Mouse (Mus musculus) hindbrain, embryonic 15.5 days (tissue): ENCODE measurements around the gene Clec4n. TPM values are rescaled to one million over a fixed set of nuclear protein-coding genes. Genes with fewer than 3 reads are reported as not detected.
"Not testable (repeated sequence)": the region's sequence is repeated elsewhere in the genome, so short reads cannot be mapped to it uniquely, and the experiment has no call there.

Experiments
- ATAC-seq: fragments of 200-750 bp; cut with Nextera tagmentation; 2 replicates; pipeline ENCODE4 v1.8.0; 2017; ENCODE audit warnings: low read depth, moderate number of reproducible peaks, moderate TSS enrichment; ENCODE audit not compliant: low FRiP score
- H3K27ac ChIP-seq: fragments of 300-500 bp; sonication (generic); replicated peaks from 2 replicates; pipeline ENCODE4 v1.5.1; 2015; ENCODE audit warnings: mild to moderate bottlenecking, inconsistent platforms
- H3K27me3 ChIP-seq: fragments of 300-500 bp; sonication (generic); 2 replicates; pipeline ENCODE4 v1.6.1; 2015; ENCODE audit warnings: control low read depth, inconsistent platforms
- H3K36me3 ChIP-seq: fragments of 300-500 bp; sonication (generic); 2 replicates; pipeline ENCODE4 v1.6.1; 2015; ENCODE audit warnings: control low read depth, inconsistent platforms
- H3K4me1 ChIP-seq: fragments of 300-500 bp; sonication (generic); replicated peaks from 2 replicates; pipeline ENCODE4 v1.6.1; 2015; ENCODE audit warnings: control low read depth, inconsistent platforms
- H3K4me2 ChIP-seq: fragments of 300-500 bp; sonication (generic); 2 replicates; pipeline ENCODE4 v1.6.1; 2015; ENCODE audit warnings: moderate library complexity, mild to moderate bottlenecking, inconsistent platforms
- H3K4me3 ChIP-seq: fragments of 300-500 bp; sonication (generic); 2 replicates; pipeline ENCODE4 v1.5.1; 2015; ENCODE audit warnings: mild to moderate bottlenecking, inconsistent platforms
- H3K9ac ChIP-seq: fragments of 300-500 bp; sonication (generic); 2 replicates; pipeline ENCODE4 v1.6.1; 2015; ENCODE audit warnings: inconsistent platforms
- H3K9me3 ChIP-seq: fragments of 300-500 bp; sonication (generic); 2 replicates; pipeline ENCODE4 v1.6.1; 2016; ENCODE audit warnings: control low read depth, inconsistent platforms
- WGBS: fragments of 180-500 bp; shearing (Covaris S2); methylation state at CpG from one replicate; pipeline ENCODE4 v1.1.7; 2015; 5-methylcytosine and 5-hydroxymethylcytosine counted together
- polyA plus RNA-seq: library from polyadenylated mRNA; unstranded; fragments of >200 nt; fragmentation: Nextera tagmentation; extraction: Ambion mirVana; gene quantifications from 2 replicates; pipeline ENCODE4 v1.2.1, GENCODE M21; 2015

Clec4n gene
- polyA plus RNA-seq, 1 experiment from 2014 or later = 1.2 TPM

DNA sequence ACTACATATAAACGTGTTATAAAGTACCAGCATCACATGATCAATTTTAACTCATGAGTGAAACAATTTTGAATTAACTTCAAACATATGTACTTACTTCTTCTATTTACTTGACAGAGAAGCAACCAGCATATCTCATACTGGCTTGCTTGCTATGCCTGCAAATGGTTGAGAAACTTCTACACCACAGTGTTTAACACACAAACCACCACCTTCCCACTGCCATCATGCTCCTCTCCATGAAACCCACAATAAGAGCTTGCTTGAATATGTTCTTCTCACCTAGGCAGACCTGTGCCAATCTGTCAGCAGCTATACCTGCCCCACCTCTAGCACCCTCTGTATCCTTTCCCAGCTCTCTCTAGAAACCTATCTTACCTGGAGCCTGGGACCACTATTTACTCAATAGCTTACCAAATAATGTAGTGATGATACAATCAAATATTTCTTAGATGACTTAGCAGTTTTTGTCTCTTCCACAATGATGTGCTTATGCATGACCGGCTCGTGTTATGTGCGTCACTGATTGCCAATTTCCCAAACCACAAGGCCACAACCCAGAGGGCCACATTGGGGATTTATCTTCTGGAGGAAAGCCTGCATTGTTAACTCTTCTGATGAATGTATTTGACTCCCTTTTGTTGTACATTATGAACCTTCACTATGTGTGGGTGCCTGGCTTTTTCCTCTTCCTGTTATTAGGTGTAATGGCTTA is 30.4 kb downstream of the Clec4n start:
- H3K4me2 ChIP-seq = no peak overlapping the region
- H3K27ac ChIP-seq = no peak overlapping the region
- no peaks in the 10 kb centered on the region for H3K4me1 ChIP-seq
- H3K4me3 ChIP-seq = no peak overlapping the region
- no peak overlapping the region for H3K9ac ChIP-seq
- no peaks in the 10 kb centered on the region for H3K9me3 ChIP-seq
- 91% methylated on average over 4 of the region's 4 CpGs for WGBS
- H3K36me3 ChIP-seq = no peaks in the 10 kb centered on the region
- no peak for ATAC-seq
- H3K27me3 ChIP-seq = no peaks in the 10 kb centered on the region

DNA sequence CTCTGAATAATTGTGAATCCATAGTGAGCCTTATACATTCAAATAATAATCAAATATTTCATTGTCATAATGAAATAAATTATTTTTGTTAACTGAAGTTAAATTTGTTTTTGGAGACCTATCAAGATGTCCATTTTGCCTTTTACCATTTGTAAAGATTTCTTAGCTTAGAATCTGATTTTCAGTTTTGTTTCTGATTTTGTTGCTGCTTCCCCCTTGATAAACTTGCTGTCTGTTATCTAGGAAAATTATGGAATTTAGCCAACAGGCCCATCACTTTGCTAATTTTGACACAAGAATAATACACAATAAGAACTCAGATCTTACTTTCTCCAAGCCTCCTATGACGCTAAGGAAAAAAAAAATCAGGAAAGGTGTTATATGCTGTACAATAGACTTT is 31.2 kb downstream of the Clec4n start:
- 98% methylated on average over 1 of the region's 1 CpGs for WGBS
- Histone ChIP-seq H3K9ac (no peak overlapping the region), H3K4me2 (no peak overlapping the region), H3K27me3 (no peaks in the 10 kb centered on the region), H3K4me3 (no peak overlapping the region), H3K4me1 (no peaks in the 10 kb centered on the region), H3K27ac (no peak overlapping the region), H3K36me3 (no peaks in the 10 kb centered on the region), H3K9me3 (no peaks in the 10 kb centered on the region)
- ATAC-seq = no peak

DNA sequence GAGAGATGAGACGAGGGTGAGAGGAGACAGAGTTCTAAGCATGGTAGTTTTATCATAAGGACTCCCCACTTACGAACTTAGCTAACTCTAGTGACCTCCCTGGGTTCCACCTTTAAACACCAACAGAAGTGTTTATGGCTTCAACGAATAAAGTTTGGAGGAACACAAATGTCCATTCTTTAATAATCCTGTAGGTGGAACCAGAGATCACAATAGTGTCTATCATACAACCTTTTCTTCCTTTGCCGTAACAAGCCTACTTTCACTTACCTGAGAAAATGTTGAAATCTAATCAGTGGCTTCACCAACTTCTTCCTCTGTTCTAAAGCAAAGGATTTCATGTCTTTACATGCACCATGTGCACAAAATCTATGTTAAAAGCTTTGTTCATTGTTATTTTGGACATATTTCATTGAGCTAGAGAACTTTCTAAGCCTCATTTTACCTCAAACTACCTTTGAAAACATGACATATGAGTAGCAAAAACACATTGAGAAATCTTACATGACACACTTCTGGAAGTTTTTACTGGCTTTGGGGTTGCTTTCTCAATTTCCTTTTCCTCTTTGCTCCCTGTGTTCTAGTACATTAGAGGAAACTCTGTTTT is 32.0 kb downstream of the Clec4n start, which contains the start of gene Clec4d:
TSS of gene Clec4d (plus strand) at position 557 of the 607 bp plus-strand sequence.
- no peak for ATAC-seq
- Histone ChIP-seq H3K4me1 (no peaks in the 10 kb centered on the region), H3K27me3 (no peaks in the 10 kb centered on the region), H3K36me3 (no peaks in the 10 kb centered on the region), H3K4me2 (no peak within 1 kb of the TSS), H3K9me3 (no peaks in the 10 kb centered on the region), H3K4me3 (no peak within 1 kb of the TSS), H3K27ac (no peak within 1 kb of the TSS), H3K9ac (no peak within 1 kb of the TSS)
- 85% methylated on average over 4 of the region's 4 CpGs for WGBS

DNA sequence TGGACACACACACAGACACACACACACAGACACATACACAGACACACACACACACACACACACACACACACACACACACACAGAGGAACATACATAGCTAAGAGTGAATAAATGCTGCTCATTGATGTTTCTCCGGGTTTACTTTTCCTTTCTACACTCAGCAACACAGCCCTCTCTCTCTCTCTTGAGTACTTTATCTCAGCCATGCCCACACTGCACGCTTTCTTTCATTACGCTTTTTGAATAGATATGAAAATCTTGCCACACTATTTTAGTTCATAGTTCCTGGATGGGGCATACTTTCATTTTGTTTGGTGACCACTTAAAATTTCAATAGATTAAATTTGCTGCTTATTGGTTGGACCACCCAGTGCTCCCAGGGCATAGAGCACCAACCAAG is 34.6 kb downstream of the Clec4n start:
- WGBS = 92% methylated on average over 3 of the region's 3 CpGs
- H3K4me1 ChIP-seq = no peaks in the 10 kb centered on the region

DNA sequence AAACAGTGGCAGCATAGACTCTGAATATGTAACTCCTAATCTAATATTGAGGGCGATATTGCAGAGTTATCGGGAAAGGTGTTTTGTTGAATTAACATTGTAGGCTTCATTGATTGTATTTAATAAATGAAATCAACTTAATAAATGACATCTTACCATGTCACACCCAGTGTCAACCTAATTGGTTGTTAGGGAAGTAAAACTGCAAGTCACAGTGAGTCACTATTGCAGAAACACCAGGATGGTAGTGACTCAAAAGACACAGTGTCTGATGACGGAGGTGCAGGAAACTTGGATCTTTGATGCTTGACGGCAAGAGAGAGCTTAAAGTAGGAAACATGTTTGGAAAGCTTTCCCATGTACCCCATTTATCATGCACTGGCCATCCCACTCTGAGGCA is 36.2 kb downstream of the Clec4n start:
- Histone ChIP-seq H3K27me3 (no peaks in the 10 kb centered on the region), H3K4me2 (no peak overlapping the region), H3K9me3 (no peaks in the 10 kb centered on the region), H3K9ac (no peak overlapping the region), H3K36me3 (no peaks in the 10 kb centered on the region), H3K4me1 (no peaks in the 10 kb centered on the region), H3K27ac (no peak overlapping the region), H3K4me3 (no peak overlapping the region)
- no peak for ATAC-seq
- WGBS = 90% methylated on average over 4 of the region's 4 CpGs

More for the DNA sequence above, 34.6 kb downstream of the Clec4n start:
- no peaks in the 10 kb centered on the region for H3K9me3 ChIP-seq
- H3K27me3 ChIP-seq = no peaks in the 10 kb centered on the region
- no peak overlapping the region for H3K4me2 ChIP-seq
- no peak overlapping the region for H3K9ac ChIP-seq
- H3K27ac ChIP-seq = no peak overlapping the region
- H3K4me3 ChIP-seq = no peak overlapping the region
- H3K36me3 ChIP-seq = no peaks in the 10 kb centered on the region
- ATAC-seq = no peak

DNA sequence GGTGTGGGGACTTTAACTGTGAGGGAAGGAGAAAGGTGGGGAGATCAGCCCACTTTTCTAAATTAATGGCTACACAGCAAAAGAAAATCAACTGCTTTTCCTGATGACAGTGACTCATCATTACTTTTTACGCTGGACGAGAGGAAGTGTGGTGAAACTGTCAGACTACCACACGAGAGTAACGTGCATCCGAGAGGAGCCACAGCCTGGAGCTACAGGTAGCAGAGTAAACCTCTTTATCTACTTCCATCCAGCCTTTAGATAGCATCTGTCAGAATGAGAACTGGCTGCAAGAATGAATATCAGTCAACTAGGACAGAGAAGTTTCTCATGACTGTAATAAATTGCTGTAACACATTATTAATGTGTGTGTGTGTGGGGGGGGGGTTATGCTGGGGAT is 37.3 kb downstream of the Clec4n start:
- no peak overlapping the region for H3K4me2 ChIP-seq
- no peak overlapping the region for H3K9ac ChIP-seq
- H3K9me3 ChIP-seq = no peaks in the 10 kb centered on the region
- no peaks in the 10 kb centered on the region for H3K36me3 ChIP-seq
- no peak overlapping the region for H3K27ac ChIP-seq
- H3K27me3 ChIP-seq = no peaks in the 10 kb centered on the region
- H3K4me3 ChIP-seq = no peak overlapping the region
- ATAC-seq = no peak
- 92% methylated on average over 5 of the region's 5 CpGs for WGBS
- H3K4me1 ChIP-seq = no peaks in the 10 kb centered on the region

DNA sequence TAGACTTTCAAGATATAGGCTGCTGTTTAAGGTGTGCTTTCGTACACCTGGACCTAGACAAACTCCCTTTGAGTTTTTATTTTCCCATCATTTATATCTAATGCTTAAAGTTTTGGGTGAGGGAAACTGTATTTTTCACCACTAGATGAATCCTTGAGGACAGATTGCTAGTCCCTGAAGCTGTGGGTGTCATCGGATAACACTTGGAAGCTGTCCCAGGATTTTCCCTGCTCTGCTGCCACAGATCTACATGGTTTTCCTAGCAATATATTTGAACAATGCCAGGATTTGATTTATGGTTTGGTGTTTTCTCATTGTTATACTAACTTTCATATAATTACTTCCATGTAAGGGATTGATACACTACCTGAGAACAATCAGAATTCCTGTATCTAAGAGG is 49.8 kb downstream of the Clec4n start:
- H3K9ac ChIP-seq = no peak overlapping the region
- no peaks in the 10 kb centered on the region for H3K36me3 ChIP-seq
- no peak for ATAC-seq
- no peak overlapping the region for H3K4me2 ChIP-seq
- H3K9me3 ChIP-seq = no peaks in the 10 kb centered on the region
- H3K4me1 ChIP-seq = no peaks in the 10 kb centered on the region
- H3K27ac ChIP-seq = no peak overlapping the region
- H3K4me3 ChIP-seq = no peak overlapping the region
- no peaks in the 10 kb centered on the region for H3K27me3 ChIP-seq
- 89% methylated on average over 2 of the region's 2 CpGs for WGBS

DNA sequence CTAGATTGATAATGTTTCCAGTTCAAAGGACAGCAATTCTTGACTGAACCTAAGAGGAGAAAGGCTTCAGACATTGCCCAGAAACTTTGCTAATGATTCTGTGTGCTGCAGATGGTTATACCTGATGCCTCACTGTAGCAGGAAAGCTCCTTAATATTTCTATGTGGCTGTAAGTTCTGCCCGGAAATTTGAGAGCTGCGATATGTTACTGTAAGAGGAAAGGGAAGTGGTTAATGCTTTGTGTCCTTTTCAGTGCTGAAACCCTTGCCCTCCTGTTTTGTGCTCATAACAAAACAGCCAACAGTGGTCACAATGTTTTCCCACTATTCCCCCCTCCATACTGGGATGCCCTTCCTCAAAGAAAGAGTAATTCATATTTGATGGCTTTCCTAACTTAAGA is 56.7 kb downstream of the Clec4n start:
- Histone ChIP-seq H3K4me2 (no peak overlapping the region), H3K4me3 (no peak overlapping the region), H3K9me3 (no peaks in the 10 kb centered on the region), H3K27ac (no peak overlapping the region), H3K27me3 (no peaks in the 10 kb centered on the region), H3K4me1 (no peaks in the 10 kb centered on the region), H3K36me3 (no peaks in the 10 kb centered on the region), H3K9ac (no peak overlapping the region)
- no peak for ATAC-seq
- WGBS = 94% methylated on average over 2 of the region's 2 CpGs

DNA sequence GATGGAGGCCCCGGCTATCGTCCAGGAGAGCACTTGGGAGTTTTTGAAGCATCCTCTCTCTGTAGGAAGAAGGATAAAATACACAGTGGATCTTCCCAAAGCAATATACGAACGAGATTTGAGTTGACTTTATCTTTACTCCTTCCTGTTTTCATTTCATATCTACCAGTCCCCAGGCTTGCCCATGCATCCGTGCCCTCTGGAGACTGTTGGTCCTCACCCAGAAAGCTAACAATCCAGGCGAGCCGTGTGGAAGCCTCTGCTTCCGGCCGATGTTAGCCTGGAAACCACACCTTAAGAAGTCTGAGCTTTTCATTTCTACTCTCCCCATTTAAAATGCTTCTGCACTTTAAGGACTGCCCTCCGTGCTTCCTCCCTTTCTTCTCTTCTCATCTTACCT is 59.3 kb downstream of the Clec4n start:
- H3K4me1 ChIP-seq = no peaks in the 10 kb centered on the region
- H3K36me3 ChIP-seq = no peaks in the 10 kb centered on the region

DNA sequence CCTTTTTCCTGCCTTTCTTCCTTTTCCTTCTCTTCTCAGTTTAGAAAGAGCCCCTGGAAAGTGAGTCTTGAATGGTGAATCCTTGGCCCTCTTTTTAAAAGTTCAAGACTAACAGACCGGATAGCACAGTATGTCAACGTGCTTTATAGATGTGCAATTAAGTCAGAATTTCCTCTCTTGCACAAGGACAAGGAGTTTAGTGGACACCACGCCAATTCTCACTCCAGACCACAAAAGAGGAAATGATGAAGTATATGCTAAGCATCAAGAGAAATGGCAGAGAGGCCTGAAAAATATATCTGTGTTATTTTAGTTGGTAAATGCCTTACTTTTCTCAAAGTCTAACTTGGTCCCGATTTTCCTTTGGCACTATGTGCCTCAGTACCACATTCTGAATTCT is 60.1 kb downstream of the Clec4n start, which contains the start of gene Clec4e:
TSS of gene Clec4e (minus strand) at position 118 of the 400 bp plus-strand sequence.
- WGBS = 85% methylated on average over 4 of the region's 4 CpGs
- Histone ChIP-seq H3K4me2 (no peak within 1 kb of the TSS), H3K36me3 (no peaks in the 10 kb centered on the region), H3K4me1 (no peaks in the 10 kb centered on the region), H3K9ac (no peak within 1 kb of the TSS), H3K27me3 (no peaks in the 10 kb centered on the region), H3K27ac (no peak within 1 kb of the TSS), H3K4me3 (no peak within 1 kb of the TSS), H3K9me3 (no peaks in the 10 kb centered on the region)
- ATAC-seq = no peak

More for the DNA sequence above, 59.3 kb downstream of the Clec4n start:
- WGBS = 88% methylated on average over 10 of the region's 10 CpGs
- Histone ChIP-seq H3K4me3 (no peak overlapping the region), H3K9ac (no peak overlapping the region), H3K4me2 (no peak overlapping the region), H3K27me3 (no peaks in the 10 kb centered on the region), H3K27ac (no peak overlapping the region), H3K9me3 (no peaks in the 10 kb centered on the region)
- no peak for ATAC-seq

DNA sequence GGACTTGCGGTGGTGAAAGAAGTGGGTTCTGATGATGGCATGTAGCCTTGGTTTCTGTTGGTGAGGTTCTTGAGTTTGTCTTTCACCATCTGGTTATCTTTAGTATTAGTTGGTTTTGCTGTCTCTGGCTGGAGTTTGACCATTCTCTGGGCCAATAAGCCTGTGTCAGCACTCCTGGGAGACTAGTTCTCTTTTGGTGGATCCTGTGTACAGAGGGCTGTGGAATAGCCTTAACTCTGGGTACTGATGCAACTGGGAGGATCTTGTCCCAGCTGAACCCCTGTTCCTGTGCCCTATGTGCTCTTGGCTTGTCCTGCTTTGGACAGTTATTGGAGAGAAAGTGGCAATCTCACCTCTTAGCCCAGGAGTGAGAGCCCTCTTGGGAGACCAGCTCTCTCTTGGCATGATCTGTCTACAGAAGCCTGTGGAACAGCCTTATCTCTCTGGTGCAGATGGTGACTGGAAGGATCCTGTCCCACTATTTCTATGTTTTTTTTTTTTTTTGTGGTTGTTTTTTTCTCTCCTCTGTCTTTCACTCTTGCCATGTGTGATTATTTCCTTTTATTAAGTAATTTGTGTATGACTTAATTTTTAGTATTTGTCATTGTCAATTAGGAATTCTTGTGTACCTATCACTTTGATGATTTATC is 63.2 kb downstream of the Clec4n start:
- Histone ChIP-seq H3K27me3 (no peaks in the 10 kb centered on the region), H3K4me3 (no peak overlapping the region), H3K27ac (no peak overlapping the region), H3K9me3 (no peaks in the 10 kb centered on the region), H3K4me2 (no peak overlapping the region), H3K4me1 (no peaks in the 10 kb centered on the region), H3K9ac (no peak overlapping the region), H3K36me3 (no peaks in the 10 kb centered on the region)
- WGBS = 94% methylated on average over 1 of the region's 1 CpGs
- ATAC-seq = no peak

DNA sequence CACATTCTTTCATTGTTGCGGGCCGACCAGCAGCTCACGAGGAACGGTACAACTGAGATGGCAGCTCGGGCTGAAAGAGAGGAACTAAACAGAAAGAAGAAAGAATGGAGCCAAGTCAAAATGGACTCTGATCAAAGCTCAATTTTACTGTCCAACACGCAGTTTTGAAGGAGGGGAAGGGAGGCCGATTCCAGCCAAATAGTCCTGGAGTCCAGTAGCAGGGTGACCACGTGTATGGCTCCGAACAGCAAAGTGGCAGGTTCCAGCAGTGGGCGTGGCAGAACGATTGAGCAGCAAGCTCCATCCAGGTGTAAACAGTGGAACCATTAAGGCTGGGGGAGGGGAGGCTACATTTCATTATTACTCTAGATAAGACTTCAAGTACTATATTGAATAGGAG is 63.9 kb downstream of the Clec4n start:
- H3K9me3 ChIP-seq, ATAC-seq, H3K36me3 ChIP-seq, H3K4me3 ChIP-seq, H3K4me2 ChIP-seq, H3K27me3 ChIP-seq, H3K9ac ChIP-seq, H3K4me1 ChIP-seq, H3K27ac ChIP-seq: not testable (repeated sequence)
- 93% methylated on average over 11 of the region's 11 CpGs for WGBS
